Mouse (Mus musculus) right cerebral cortex, postnatal 25 days (tissue): ENCODE measurements at regions not wholly inside any gene's neighbourhood (a gene's known extent, or its start where the extent isn't known, plus 50 kb on each side); places are given as distances from the start of the nearest gene placed in this dataset.

Experiments used
- DNase-seq: peaks from one replicate; pipeline ENCODE4 v3.0.0; 2022

GRCm38 (mm10) chr6:127253935-127254334 is 101.9 kb upstream of the Ccnd2 start:
- no peak for DNase-seq

- no peak for DNase-seq
Observed at GRCm38 (mm10) chr6:127263903-127264680, 112.1 kb upstream of the Ccnd2 start.

GRCm38 (mm10) chr6:127265063-127265775 is 113.2 kb upstream of the Ccnd2 start:
- no peak for DNase-seq

- DNase-seq, result peak; percentile 59
Observed at GRCm38 (mm10) chr6:127265901-127266812, 114.2 kb upstream of the Ccnd2 start.

- DNase-seq, result no peak
Observed at GRCm38 (mm10) chr6:127266813-127267165, 114.8 kb upstream of the Ccnd2 start.

GRCm38 (mm10) chr6:127269021-127269420 is 117.0 kb upstream of the Ccnd2 start:
- no peak for DNase-seq

GRCm38 (mm10) chr6:127269525-127270044 is 117.6 kb upstream of the Ccnd2 start:
- no peak for DNase-seq

- DNase-seq, result no peak
Observed at GRCm38 (mm10) chr6:127270774-127271173, 118.8 kb upstream of the Ccnd2 start.

- no peak for DNase-seq
Observed at GRCm38 (mm10) chr6:127271418-127271817, 119.4 kb upstream of the Ccnd2 start.

GRCm38 (mm10) chr6:127272630-127273029 is 120.6 kb upstream of the Ccnd2 start:
- DNase-seq, result no peak

- no peak for DNase-seq
Observed at GRCm38 (mm10) chr6:127274732-127275429, 122.9 kb upstream of the Ccnd2 start.

GRCm38 (mm10) chr6:127275430-127275784 is 123.4 kb upstream of the Ccnd2 start:
- no peak for DNase-seq

GRCm38 (mm10) chr6:127276362-127276761 is 124.4 kb upstream of the Ccnd2 start:
- no peak for DNase-seq

GRCm38 (mm10) chr6:127278402-127278801 is 126.4 kb upstream of the Ccnd2 start:
- no peak for DNase-seq

GRCm38 (mm10) chr6:127284226-127284625 is 132.2 kb upstream of the Ccnd2 start:
- no peak for DNase-seq

GRCm38 (mm10) chr6:127286681-127287476 is 134.9 kb upstream of the Ccnd2 start:
- DNase-seq, result no peak

GRCm38 (mm10) chr6:127288946-127289345 is 137.0 kb upstream of the Ccnd2 start:
- DNase-seq, result no peak

GRCm38 (mm10) chr6:127291937-127292336 is 139.9 kb upstream of the Ccnd2 start:
- no peak for DNase-seq

- DNase-seq, result no peak
Observed at GRCm38 (mm10) chr6:127293829-127294228, 141.8 kb upstream of the Ccnd2 start.

- no peak for DNase-seq
Observed at GRCm38 (mm10) chr6:127298105-127298504, 146.1 kb upstream of the Ccnd2 start.

- no peak for DNase-seq
Observed at GRCm38 (mm10) chr6:127311192-127312054, 135.2 kb upstream of the Parp11 start.
